Mouse (Mus musculus): ENCODE measurements at regions not wholly inside any gene's neighbourhood (a gene's known extent, or its start where the extent isn't known, plus 50 kb on each side); places are given as distances from the start of the nearest gene placed in this dataset.
"Not testable (repeated sequence)": the region's sequence is repeated elsewhere in the genome, so short reads cannot be mapped to it uniquely, and the experiment has no call there.

- H3K4me3 ChIP-seq (ENCODE audit: low read depth, low read length); H3K4me2 ChIP-seq (ENCODE audit: low read depth, low read length); ATAC-seq (replicated peaks; ENCODE audit: insufficient number of reproducible peaks, low FRiP score, low TSS enrichment, low read depth); H3K4me1 ChIP-seq (ENCODE audit: control insufficient read depth, insufficient read depth, low read length); H3K36me3 ChIP-seq (replicated peaks; ENCODE audit: control insufficient read depth, insufficient read depth, low read depth, low read length); H3K9me3 ChIP-seq (replicated peaks; ENCODE audit: control insufficient read depth, low read length); H3K27me3 ChIP-seq (ENCODE audit: control insufficient read depth, insufficient read depth, low read length); H3K27ac ChIP-seq (replicated peaks; ENCODE audit: low read depth, low read length); DNase-seq (ENCODE audit: low spot score); H3K9ac ChIP-seq (replicated peaks; ENCODE audit: low read length): not testable (repeated sequence)
- 34% methylated on average over 3 of the region's 3 CpGs for WGBS
These were observed 160.7 kb upstream of the Gap43 start for GRCm38 (mm10) chr16:42501109-42501508.

- WGBS: 92% methylated on average over 6 of the region's 6 CpGs
- no peak for DNase-seq (ENCODE audit: low spot score)
- H3K9ac ChIP-seq (replicated peaks; ENCODE audit: low read length): no peak overlapping the region
- H3K9me3 ChIP-seq (replicated peaks; ENCODE audit: control insufficient read depth, low read length): no peaks in the 10 kb centered on the region
- H3K36me3 ChIP-seq (replicated peaks; ENCODE audit: control insufficient read depth, insufficient read depth, low read depth, low read length): no peaks in the 10 kb centered on the region
- no peak overlapping the region for H3K4me2 ChIP-seq (ENCODE audit: low read depth, low read length)
- no peaks in the 10 kb centered on the region for H3K27me3 ChIP-seq (ENCODE audit: control insufficient read depth, insufficient read depth, low read length)
- ATAC-seq (replicated peaks; ENCODE audit: insufficient number of reproducible peaks, low FRiP score, low TSS enrichment, low read depth): no peak
- H3K4me1 ChIP-seq (ENCODE audit: control insufficient read depth, insufficient read depth, low read length): no peaks in the 10 kb centered on the region
- H3K27ac ChIP-seq (replicated peaks; ENCODE audit: low read depth, low read length): no peak overlapping the region
- no peak overlapping the region for H3K4me3 ChIP-seq (ENCODE audit: low read depth, low read length)
These were observed 159.1 kb upstream of the Gap43 start for GRCm38 (mm10) chr16:42499514-42499913.

DNA sequence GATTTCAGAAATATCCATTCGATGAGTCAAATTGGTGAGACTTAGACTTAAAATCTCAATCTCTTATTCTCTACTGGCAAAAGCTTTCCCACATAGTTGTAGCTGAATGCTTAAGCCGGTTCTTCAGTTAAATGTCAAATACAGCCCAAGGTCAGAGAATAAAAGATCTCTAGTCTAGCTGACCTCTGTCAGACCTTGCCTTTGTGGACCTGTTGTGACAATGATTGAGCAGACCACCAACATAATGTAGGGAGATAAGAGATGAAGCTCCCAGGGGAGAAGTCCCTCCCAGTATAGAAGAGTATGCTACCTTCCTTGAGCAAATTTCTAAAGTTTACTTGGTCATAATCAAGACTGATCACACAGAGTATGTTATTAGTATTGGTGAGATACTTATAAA lies 157.9 kb upstream of the Gap43 start:
- 76% methylated on average over 2 of the region's 2 CpGs for WGBS
- no peak for ATAC-seq (replicated peaks; ENCODE audit: insufficient number of reproducible peaks, low FRiP score, low TSS enrichment, low read depth)
- H3K9me3 ChIP-seq (replicated peaks; ENCODE audit: control insufficient read depth, low read length): no peaks in the 10 kb centered on the region
- no peak for DNase-seq (ENCODE audit: low spot score)
- H3K9ac ChIP-seq (replicated peaks; ENCODE audit: low read length): no peak overlapping the region
- no peaks in the 10 kb centered on the region for H3K4me1 ChIP-seq (ENCODE audit: control insufficient read depth, insufficient read depth, low read length)
- no peaks in the 10 kb centered on the region for H3K27me3 ChIP-seq (ENCODE audit: control insufficient read depth, insufficient read depth, low read length)
- no peaks in the 10 kb centered on the region for H3K36me3 ChIP-seq (replicated peaks; ENCODE audit: control insufficient read depth, insufficient read depth, low read depth, low read length)
- H3K4me2 ChIP-seq (ENCODE audit: low read depth, low read length): no peak overlapping the region
- no peak overlapping the region for H3K4me3 ChIP-seq (ENCODE audit: low read depth, low read length)
- H3K27ac ChIP-seq (replicated peaks; ENCODE audit: low read depth, low read length): no peak overlapping the region

- no peak for ATAC-seq (replicated peaks; ENCODE audit: insufficient number of reproducible peaks, low FRiP score, low TSS enrichment, low read depth)
These were observed 153.1 kb upstream of the Gap43 start for GRCm38 (mm10) chr16:42493596-42493995.

DNA sequence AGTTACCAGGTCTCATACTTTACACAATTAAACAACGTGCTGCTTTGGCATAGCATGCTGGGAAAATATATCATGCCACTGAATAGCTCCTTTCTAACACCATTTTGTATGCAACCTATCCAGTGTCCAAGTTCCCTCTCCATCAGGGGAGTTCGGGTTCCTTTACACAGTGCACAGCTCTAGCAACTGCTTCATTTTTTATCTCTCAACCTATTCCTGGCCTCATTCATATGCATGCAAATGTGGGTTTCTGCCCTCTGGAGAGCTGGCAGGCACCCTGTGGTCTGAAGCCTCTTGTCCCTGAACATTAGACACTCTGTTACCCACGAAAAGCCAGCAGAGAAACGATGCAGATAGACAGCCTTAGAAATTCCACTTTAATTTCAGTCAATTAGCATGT lies 148.3 kb upstream of the Gap43 start:
- Histone ChIP-seq H3K4me3 (ENCODE audit: low read depth, low read length) (no peak overlapping the region), H3K4me1 (ENCODE audit: control insufficient read depth, insufficient read depth, low read length) (no peaks in the 10 kb centered on the region), H3K36me3 (replicated peaks; ENCODE audit: control insufficient read depth, insufficient read depth, low read depth, low read length) (no peaks in the 10 kb centered on the region), H3K9ac (replicated peaks; ENCODE audit: low read length) (no peak overlapping the region), H3K27me3 (ENCODE audit: control insufficient read depth, insufficient read depth, low read length) (no peaks in the 10 kb centered on the region), H3K9me3 (replicated peaks; ENCODE audit: control insufficient read depth, low read length) (no peaks in the 10 kb centered on the region), H3K27ac (replicated peaks; ENCODE audit: low read depth, low read length) (no peak overlapping the region), H3K4me2 (ENCODE audit: low read depth, low read length) (no peak overlapping the region)
- 57% methylated on average over 4 of the region's 4 CpGs for WGBS
- no peak for DNase-seq (ENCODE audit: low spot score)
- no peak for ATAC-seq (replicated peaks; ENCODE audit: insufficient number of reproducible peaks, low FRiP score, low TSS enrichment, low read depth)

More at GRCm38 (mm10) chr16:42493596-42493995, 153.1 kb upstream of the Gap43 start:
- WGBS: 64% methylated on average over 1 of the region's 1 CpGs
- no peak for DNase-seq (ENCODE audit: low spot score)
- no peak overlapping the region for H3K4me3 ChIP-seq (ENCODE audit: low read depth, low read length)
- no peaks in the 10 kb centered on the region for H3K27me3 ChIP-seq (ENCODE audit: control insufficient read depth, insufficient read depth, low read length)
- no peaks in the 10 kb centered on the region for H3K4me1 ChIP-seq (ENCODE audit: control insufficient read depth, insufficient read depth, low read length)
- H3K9ac ChIP-seq (replicated peaks; ENCODE audit: low read length): no peak overlapping the region
- no peak overlapping the region for H3K27ac ChIP-seq (replicated peaks; ENCODE audit: low read depth, low read length)
- H3K4me2 ChIP-seq (ENCODE audit: low read depth, low read length): no peak overlapping the region
- H3K36me3 ChIP-seq (replicated peaks; ENCODE audit: control insufficient read depth, insufficient read depth, low read depth, low read length): no peaks in the 10 kb centered on the region
- no peaks in the 10 kb centered on the region for H3K9me3 ChIP-seq (replicated peaks; ENCODE audit: control insufficient read depth, low read length)

- no peak overlapping the region for H3K27ac ChIP-seq (replicated peaks; ENCODE audit: low read depth, low read length)
- WGBS: 72% methylated on average over 5 of the region's 5 CpGs
- no peak for ATAC-seq (replicated peaks; ENCODE audit: insufficient number of reproducible peaks, low FRiP score, low TSS enrichment, low read depth)
- no peak for DNase-seq (ENCODE audit: low spot score)
- no peak overlapping the region for H3K4me3 ChIP-seq (ENCODE audit: low read depth, low read length)
- no peaks in the 10 kb centered on the region for H3K36me3 ChIP-seq (replicated peaks; ENCODE audit: control insufficient read depth, insufficient read depth, low read depth, low read length)
- H3K27me3 ChIP-seq (ENCODE audit: control insufficient read depth, insufficient read depth, low read length): no peaks in the 10 kb centered on the region
- H3K9ac ChIP-seq (replicated peaks; ENCODE audit: low read length): no peak overlapping the region
- no peaks in the 10 kb centered on the region for H3K9me3 ChIP-seq (replicated peaks; ENCODE audit: control insufficient read depth, low read length)
- no peak overlapping the region for H3K4me2 ChIP-seq (ENCODE audit: low read depth, low read length)
- no peaks in the 10 kb centered on the region for H3K4me1 ChIP-seq (ENCODE audit: control insufficient read depth, insufficient read depth, low read length)
These were observed 139.5 kb upstream of the Gap43 start for GRCm38 (mm10) chr16:42479978-42480377.

DNA sequence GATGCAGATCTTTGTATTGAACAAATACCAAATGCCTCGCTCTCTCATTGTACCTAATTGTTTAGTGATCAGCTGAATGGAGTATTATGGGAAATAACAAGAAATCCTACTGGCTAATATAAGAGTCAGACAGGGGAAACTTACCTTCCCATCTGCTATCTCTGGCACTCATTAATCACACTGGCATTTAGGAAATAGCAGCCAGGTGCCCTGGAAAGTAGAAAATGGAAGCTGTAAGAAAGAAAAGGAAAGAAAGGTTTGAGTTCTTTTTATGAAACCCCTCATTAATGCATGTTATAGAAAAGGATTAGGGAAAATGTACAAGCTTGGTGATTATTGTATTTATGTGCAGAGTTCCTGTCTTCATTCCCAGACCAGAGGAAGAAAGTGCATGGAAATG lies 126.5 kb upstream of the Gap43 start:
- Histone ChIP-seq H3K36me3 (replicated peaks; ENCODE audit: control insufficient read depth, insufficient read depth, low read depth, low read length) (no peaks in the 10 kb centered on the region), H3K9ac (replicated peaks; ENCODE audit: low read length) (no peak overlapping the region), H3K4me3 (ENCODE audit: low read depth, low read length) (no peak overlapping the region), H3K4me2 (ENCODE audit: low read depth, low read length) (no peak overlapping the region), H3K9me3 (replicated peaks; ENCODE audit: control insufficient read depth, low read length) (no peaks in the 10 kb centered on the region), H3K27me3 (ENCODE audit: control insufficient read depth, insufficient read depth, low read length) (no peaks in the 10 kb centered on the region), H3K27ac (replicated peaks; ENCODE audit: low read depth, low read length) (no peak overlapping the region), H3K4me1 (ENCODE audit: control insufficient read depth, insufficient read depth, low read length) (no peaks in the 10 kb centered on the region)
- DNase-seq (ENCODE audit: low spot score): no peak
- ATAC-seq (replicated peaks; ENCODE audit: insufficient number of reproducible peaks, low FRiP score, low TSS enrichment, low read depth): no peak
- 86% methylated on average over 1 of the region's 1 CpGs for WGBS

GRCm38 (mm10) chr16:42456335-42456984 lies 116.0 kb upstream of the Gap43 start:
- ATAC-seq (replicated peaks; ENCODE audit: insufficient number of reproducible peaks, low FRiP score, low TSS enrichment, low read depth) (no peak), DNase-seq (ENCODE audit: low spot score) (no peak)
- no peak overlapping the region for H3K4me3 ChIP-seq (ENCODE audit: low read depth, low read length)
- H3K27ac ChIP-seq (replicated peaks; ENCODE audit: low read depth, low read length): no peak overlapping the region
- 81% methylated on average over 8 of the region's 8 CpGs for WGBS
- H3K36me3 ChIP-seq (replicated peaks; ENCODE audit: control insufficient read depth, insufficient read depth, low read depth, low read length): no peaks in the 10 kb centered on the region
- no peaks in the 10 kb centered on the region for H3K27me3 ChIP-seq (ENCODE audit: control insufficient read depth, insufficient read depth, low read length)
- H3K9ac ChIP-seq (replicated peaks; ENCODE audit: low read length): no peak overlapping the region
- H3K4me1 ChIP-seq (ENCODE audit: control insufficient read depth, insufficient read depth, low read length): no peaks in the 10 kb centered on the region
- H3K9me3 ChIP-seq (replicated peaks; ENCODE audit: control insufficient read depth, low read length): no peaks in the 10 kb centered on the region
- no peak overlapping the region for H3K4me2 ChIP-seq (ENCODE audit: low read depth, low read length)
